Mouse (Mus musculus) embryo, embryonic 11 days (tissue): ENCODE data around the gene Cxcl12.
A peak's percentile ranks its signal among the peaks of the same experiment; 100 is the strongest.

ENCODE experiments used
- DNase-seq: peaks from one replicate; pipeline ENCODE4 v3.0.0-alpha.2; 2015

Cxcl12 gene

GRCm38 (mm10) chr6:117168321-117169011 lies at the start of gene Cxcl12:
Cxcl12 (plus strand) TSS chr6:117168535.
- peak; percentile 83 for DNase-seq

GRCm38 (mm10) chr6:117122074-117122473 lies 46.3 kb upstream of the Cxcl12 start:
- DNase-seq, result no peak

- DNase-seq, result no peak
Measured at GRCm38 (mm10) chr6:117126356-117126755, 42.0 kb upstream of the Cxcl12 start.

DNA sequence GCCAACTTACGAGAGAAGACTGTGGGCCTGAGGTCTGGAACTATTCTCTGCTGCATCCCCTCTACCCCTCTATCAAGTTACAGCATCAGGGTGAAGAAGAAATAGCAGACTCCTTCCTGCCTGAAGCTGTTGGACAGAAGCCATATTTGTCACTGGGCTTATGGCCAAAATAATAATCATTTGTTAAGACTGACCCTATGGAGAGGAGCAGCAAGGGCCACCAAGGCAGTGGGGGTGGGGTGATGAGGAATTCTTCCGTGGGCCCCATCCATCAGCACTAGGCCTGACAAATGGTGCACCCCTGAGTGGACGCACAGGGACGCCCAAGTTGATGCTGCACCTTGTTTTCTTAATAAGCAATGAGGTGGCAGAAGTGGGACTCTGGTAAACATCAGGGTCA lies 38.9 kb upstream of the Cxcl12 start:
- no peak for DNase-seq

DNA sequence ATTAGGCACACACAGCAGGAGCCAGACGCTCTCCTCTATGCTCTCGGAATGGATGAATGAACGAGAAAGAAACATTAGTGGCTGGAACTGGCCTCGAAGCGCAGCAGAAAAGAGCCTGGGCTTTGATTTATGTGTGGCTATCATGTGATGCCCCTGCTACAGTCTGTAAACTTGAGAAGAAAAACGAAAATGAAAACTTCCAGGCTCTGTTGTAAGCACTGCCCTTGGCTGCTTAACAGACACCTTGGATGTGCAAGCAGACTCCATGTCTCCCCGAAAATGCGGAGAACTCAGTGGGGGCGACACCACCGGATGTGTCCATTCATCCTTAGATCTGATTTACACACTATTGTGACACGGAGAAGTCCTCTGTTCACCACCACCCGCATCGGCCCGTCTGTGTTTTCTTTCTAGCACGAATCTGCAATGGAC lies 37.6 kb upstream of the Cxcl12 start:
- peak; percentile 34 for DNase-seq

DNA sequence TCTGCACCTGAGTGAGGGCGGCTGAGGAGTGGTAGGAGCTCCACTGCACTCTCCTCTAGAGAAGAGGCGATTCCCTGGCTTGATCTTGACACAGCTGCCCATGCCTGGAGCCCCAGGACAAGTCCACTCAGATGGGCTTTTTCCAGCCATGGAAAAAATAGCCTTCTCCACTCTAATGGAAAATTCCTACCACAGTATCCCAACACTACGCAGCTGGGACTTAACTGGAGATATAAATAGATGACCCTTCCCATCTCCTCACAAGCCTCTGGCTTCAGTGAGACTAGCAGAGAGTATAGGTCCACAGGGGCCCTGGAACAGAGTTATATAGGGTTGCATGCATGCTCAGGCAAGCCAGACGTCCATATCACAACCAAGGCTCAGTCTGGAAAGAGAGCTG lies 33.8 kb upstream of the Cxcl12 start:
- DNase-seq, result no peak

DNA sequence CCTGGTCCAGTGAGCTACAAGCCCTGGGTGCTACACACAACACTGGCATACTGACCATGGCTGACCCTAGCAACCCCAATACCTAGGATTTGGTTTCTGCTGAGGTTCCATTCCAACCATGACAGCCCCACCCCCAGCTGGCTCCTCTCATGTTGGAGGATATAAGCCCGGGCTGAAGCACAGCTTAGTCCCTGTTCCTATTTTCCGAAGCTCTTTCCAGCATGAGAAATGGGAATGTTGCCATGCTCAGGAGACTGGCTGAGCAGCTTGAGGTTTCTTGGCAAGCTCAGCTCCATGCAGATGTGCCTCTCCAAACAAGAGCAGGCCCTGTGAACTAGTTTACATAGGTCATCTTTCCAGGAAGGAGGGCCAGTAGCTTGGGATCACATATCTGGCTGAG lies 30.6 kb upstream of the Cxcl12 start:
- no peak for DNase-seq

DNA sequence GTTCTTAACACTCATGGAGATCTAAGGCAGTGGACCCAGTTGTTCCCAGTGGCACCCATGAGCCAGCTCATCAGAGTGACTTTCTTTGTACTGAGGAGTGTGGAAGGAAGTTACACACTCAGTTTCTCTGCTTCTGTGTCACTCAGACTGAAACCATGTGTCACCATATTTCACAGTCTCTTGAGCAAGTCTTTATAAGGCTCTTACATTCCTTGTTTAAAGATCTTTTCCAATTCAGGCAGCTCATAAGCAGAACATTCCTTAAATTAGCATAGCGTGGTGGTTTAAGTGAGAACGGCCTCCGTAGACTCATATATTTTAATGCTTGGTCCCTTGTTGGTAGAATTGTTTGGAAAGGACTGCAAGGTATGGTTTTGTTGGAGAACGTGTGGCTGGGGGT lies 27.4 kb upstream of the Cxcl12 start:
- no peak for DNase-seq

- DNase-seq, result no peak
Measured at GRCm38 (mm10) chr6:117146951-117147350, 21.4 kb upstream of the Cxcl12 start.

DNA sequence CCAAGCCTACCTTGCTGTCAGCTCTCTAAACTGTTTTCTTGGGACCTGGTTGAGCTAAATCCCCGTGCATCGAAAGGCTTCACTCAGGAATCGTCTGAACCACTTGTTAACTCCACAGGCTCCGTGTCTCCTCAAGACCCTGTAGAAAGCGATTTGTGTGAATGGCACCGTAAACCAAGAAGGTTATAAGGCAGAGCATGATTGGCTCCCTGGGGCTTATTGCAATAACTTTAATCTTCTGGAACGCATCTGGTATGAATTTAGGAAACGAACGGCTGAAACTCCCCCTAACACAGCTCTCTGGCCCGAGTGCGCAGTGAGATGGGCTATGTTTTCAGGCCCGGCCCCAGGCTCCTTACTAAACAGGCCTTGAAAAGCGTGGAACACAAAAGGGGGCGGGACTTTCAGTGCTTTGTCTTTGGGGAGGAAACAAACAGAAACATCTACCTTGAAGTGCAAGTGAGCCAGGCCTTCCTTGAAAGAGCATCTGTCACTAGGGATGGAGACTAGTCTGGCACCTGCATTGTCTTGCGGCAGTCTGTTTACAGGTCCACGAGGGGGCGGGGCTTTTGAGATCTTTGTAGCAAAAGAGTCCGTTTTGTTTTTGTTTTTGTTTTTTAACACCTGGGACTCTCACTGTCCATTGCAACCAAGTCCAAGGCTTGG lies 16.7 kb upstream of the Cxcl12 start:
- DNase-seq, result peak; percentile 76

DNA sequence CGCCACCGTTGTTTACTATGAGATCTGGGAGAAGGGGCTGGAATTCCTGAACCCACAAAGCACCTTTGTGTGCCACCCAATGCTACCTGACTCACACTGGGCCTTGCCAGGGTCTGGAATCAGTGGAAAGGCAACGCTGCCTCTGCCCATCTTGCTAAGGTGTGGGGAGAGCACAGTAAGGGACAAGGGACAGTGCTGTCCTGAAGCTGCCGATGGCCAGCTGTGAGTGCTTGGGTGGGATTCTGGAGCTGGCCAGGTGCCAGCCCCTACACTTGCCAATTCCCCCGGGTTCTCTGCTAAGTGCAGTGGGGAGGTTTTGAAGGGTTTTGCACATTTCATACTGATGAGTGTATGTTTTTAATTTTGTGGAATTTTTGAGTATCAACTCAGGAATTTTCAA lies 15.3 kb upstream of the Cxcl12 start:
- no peak for DNase-seq

- DNase-seq, result no peak
Measured at GRCm38 (mm10) chr6:117156846-117157245, 11.5 kb upstream of the Cxcl12 start.

- DNase-seq, result no peak
Measured at GRCm38 (mm10) chr6:117159710-117160690, 8.3 kb upstream of the Cxcl12 start.

DNA sequence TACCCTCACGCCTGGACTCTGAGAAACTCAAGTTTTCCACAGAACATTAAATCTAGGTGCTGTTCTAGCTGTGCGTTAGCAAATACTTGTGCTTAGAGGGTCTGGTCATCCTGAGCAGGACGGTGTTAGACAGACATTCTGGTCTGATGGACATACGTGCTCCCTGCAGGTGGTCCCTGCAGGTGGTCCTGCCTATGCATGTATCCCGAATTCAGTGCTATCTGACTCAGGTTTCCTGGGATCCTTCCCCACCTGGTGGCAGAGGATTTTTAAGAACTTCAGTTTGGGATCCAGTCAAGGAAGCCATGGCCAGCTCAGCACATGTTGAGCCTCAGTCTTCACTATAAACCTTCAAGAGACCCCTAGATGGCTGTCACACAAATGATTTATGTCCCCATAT lies 4.8 kb upstream of the Cxcl12 start:
- no peak for DNase-seq

DNA sequence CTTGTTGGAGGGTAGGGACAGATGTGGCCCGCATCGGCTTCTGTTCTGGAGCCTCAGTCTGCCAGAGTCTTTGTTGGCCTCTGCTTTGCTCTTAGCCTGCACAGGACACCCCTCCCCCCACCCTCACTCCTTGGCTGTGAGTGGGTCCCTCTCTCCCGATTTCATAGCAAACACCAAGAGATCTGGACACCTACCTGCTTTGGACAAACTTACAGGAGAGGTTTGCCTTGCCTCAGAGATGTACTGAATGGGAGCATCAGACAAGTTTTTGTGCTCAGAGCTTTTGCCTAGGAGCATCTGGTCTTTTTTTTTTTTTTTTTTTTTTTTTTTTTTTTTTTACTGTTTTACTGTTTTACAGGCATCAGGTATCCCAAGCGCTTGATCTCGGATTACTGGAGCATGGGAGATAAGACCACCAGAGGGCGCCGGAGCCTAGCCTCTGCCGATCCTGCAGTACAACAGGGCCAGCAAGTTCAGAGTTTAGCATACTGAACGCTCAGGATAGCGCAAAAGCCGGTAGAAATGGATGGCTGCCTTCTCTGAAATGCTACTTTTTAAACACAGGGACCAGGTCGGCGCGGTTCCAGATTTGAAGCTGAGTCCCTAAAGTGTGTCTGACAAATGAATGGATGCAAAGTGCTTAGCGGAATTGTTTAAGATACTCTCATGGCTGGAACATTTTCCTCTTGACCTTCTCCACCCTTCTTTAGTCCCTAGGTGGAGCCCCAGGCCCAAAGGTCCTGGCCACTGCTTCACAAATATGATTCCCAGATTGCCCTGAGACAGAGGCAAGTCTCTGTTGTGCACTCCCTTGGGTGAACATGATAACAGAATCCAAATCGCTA lies 1.5 kb upstream of the Cxcl12 start:
- peak; percentile 91 for DNase-seq

GRCm38 (mm10) chr6:117167426-117167730 lies 957 bp upstream of the Cxcl12 start:
- no peak for DNase-seq

- DNase-seq, result peak; percentile 66
Measured at GRCm38 (mm10) chr6:117169051-117169909, 945 bp downstream of the Cxcl12 start.

- DNase-seq, result no peak
Measured at GRCm38 (mm10) chr6:117169910-117170747, 1.8 kb downstream of the Cxcl12 start.

GRCm38 (mm10) chr6:117172358-117172757 lies 4.0 kb downstream of the Cxcl12 start:
- no peak for DNase-seq

DNA sequence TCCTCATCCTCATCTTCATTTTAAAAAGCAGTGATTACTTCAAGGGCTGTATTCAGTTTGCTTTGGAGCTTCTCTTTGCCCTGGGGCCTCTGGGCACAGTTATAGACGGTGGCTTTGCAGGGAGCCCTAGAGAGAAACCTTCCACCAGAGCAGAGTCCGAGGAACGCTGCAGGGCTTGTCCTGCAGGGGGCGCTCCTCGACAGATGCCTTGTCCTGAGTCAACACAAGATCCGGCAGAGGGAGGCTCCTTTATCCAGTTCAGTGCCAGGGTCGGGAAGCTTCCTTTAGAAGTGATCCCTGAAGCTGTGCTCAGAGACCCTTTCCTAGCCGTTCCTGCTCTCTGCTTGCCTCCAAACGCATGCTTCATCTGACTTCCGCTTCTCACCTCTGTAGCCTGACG lies 5.5 kb downstream of the Cxcl12 start:
- peak; percentile 87 for DNase-seq
